Mouse (Mus musculus): Measurements from ENCODE around the gene Rbbp8nl.
"Not testable (repeated sequence)": the region's sequence is repeated elsewhere in the genome, so short reads cannot be mapped to it uniquely, and the experiment has no call there.

The Rbbp8nl gene

GRCm38 (mm10) chr2:180279321-180279720 is 10.4 kb downstream of the Rbbp8nl start:
- DNase-seq, result no peak

GRCm38 (mm10) chr2:180277773-180278320 is 11.8 kb downstream of the Rbbp8nl start:
- no peak for DNase-seq

GRCm38 (mm10) chr2:180276851-180277259 is 12.8 kb downstream of the Rbbp8nl start:
- no peak for DNase-seq

- DNase-seq, result no peak
Measured at GRCm38 (mm10) chr2:180276385-180276784, 13.3 kb downstream of the Rbbp8nl start.

- DNase-seq, result peak; percentile 51 to 63
Measured at GRCm38 (mm10) chr2:180275836-180276235, 13.8 kb downstream of the Rbbp8nl start.

- no peak for DNase-seq
Measured at GRCm38 (mm10) chr2:180274523-180274922, 15.2 kb downstream of the Rbbp8nl start.

GRCm38 (mm10) chr2:180273394-180274244 is 16.1 kb downstream of the Rbbp8nl start, which contains the start of gene Cables2:
TSS of gene Cables2 (minus strand) at chr2:180273496.
- DNase-seq, result peak; percentile 88 to 94

- no peak for DNase-seq
Measured at GRCm38 (mm10) chr2:180272884-180273321, 16.8 kb downstream of the Rbbp8nl start.

- no peak for DNase-seq
Measured at GRCm38 (mm10) chr2:180271804-180272395, 17.8 kb downstream of the Rbbp8nl start.

GRCm38 (mm10) chr2:180270537-180271255 is 19.0 kb downstream of the Rbbp8nl start:
- no peak for DNase-seq

GRCm38 (mm10) chr2:180269329-180269728 is 20.4 kb downstream of the Rbbp8nl start:
- DNase-seq, result no peak

- DNase-seq, result no peak
Measured at GRCm38 (mm10) chr2:180267955-180268354, 21.7 kb downstream of the Rbbp8nl start.

- DNase-seq, result no peak
Measured at GRCm38 (mm10) chr2:180262891-180263290, 26.8 kb downstream of the Rbbp8nl start.

GRCm38 (mm10) chr2:180262441-180262840 is 27.2 kb downstream of the Rbbp8nl start:
- no peak for DNase-seq

- no peak for DNase-seq
Measured at GRCm38 (mm10) chr2:180261901-180262300, 27.8 kb downstream of the Rbbp8nl start.

- DNase-seq, result no peak
Measured at GRCm38 (mm10) chr2:180260610-180261480, 28.8 kb downstream of the Rbbp8nl start.

- not testable (repeated sequence) for DNase-seq
Measured at GRCm38 (mm10) chr2:180259826-180260609, 29.7 kb downstream of the Rbbp8nl start.

- DNase-seq, result not testable (repeated sequence)
Measured at GRCm38 (mm10) chr2:180258951-180259484, 30.7 kb downstream of the Rbbp8nl start.

- no peak for DNase-seq
Measured at GRCm38 (mm10) chr2:180257963-180258865, 31.5 kb downstream of the Rbbp8nl start.

Data from thymus, postnatal 36 days (tissue).